Mouse (Mus musculus) neural tube, embryonic 13.5 days (tissue): ENCODE data around the gene BC005537. TPM values are rescaled to one million over a fixed set of nuclear protein-coding genes. Genes with fewer than 3 reads are reported as not detected.
A peak's percentile ranks its signal among the peaks of the same experiment; 100 is the strongest.
"Not testable (repeated sequence)": the region's sequence is repeated elsewhere in the genome, so short reads cannot be mapped to it uniquely, and the experiment has no call there.

ENCODE experiments used
- ATAC-seq: fragments of 200-750 bp; cut with Nextera tagmentation; 2 replicates; pipeline ENCODE4 v1.8.0; 2017; ENCODE audit warnings: low read depth, mild to moderate bottlenecking, moderate TSS enrichment, moderate library complexity
- H3K27ac ChIP-seq: fragments of 300-500 bp; sonication (generic); replicated peaks from 2 replicates; pipeline ENCODE4 v1.5.1; 2015; ENCODE audit warnings: moderate library complexity, mild to moderate bottlenecking, inconsistent platforms
- H3K27me3 ChIP-seq: fragments of 300-500 bp; sonication (generic); 2 replicates; pipeline ENCODE4 v1.6.1; 2015; ENCODE audit warnings: mild to moderate bottlenecking, inconsistent platforms
- H3K36me3 ChIP-seq: fragments of 300-500 bp; sonication (generic); 2 replicates; pipeline ENCODE4 v1.6.1; 2015; ENCODE audit warnings: mild to moderate bottlenecking, inconsistent platforms
- H3K4me1 ChIP-seq: fragments of 300-500 bp; sonication (generic); replicated peaks from 2 replicates; pipeline ENCODE4 v1.6.1; 2015; ENCODE audit warnings: inconsistent platforms
- H3K4me2 ChIP-seq: fragments of 300-500 bp; sonication (generic); 2 replicates; pipeline ENCODE4 v1.6.1; 2015; ENCODE audit warnings: inconsistent platforms, mild to moderate bottlenecking, moderate library complexity
- H3K4me3 ChIP-seq: fragments of 300-500 bp; sonication (generic); 2 replicates; pipeline ENCODE4 v1.5.1; 2015; ENCODE audit warnings: mild to moderate bottlenecking, inconsistent platforms
- H3K9ac ChIP-seq: fragments of 300-500 bp; sonication (generic); 2 replicates; pipeline ENCODE4 v1.6.1; 2015; ENCODE audit warnings: moderate library complexity, mild to moderate bottlenecking, inconsistent platforms
- H3K9me3 ChIP-seq: fragments of 300-500 bp; sonication (generic); 2 replicates; pipeline ENCODE4 v1.6.1; 2016; ENCODE audit warnings: inconsistent platforms
- WGBS: fragments of 180-500 bp; shearing (Covaris S2); methylation state at CpG from one replicate; pipeline ENCODE4 v1.1.7; 2015; 5-methylcytosine and 5-hydroxymethylcytosine counted together
- polyA plus RNA-seq: library from polyadenylated mRNA; unstranded; fragments of >200 nt; fragmentation: Nextera tagmentation; extraction: Ambion mirVana; gene quantifications from 2 replicates; pipeline ENCODE4 v1.2.1, GENCODE M21; 2015

The BC005537 gene
- 20.7 and 21.4 TPM in 2 replicates for polyA plus RNA-seq

GRCm38 (mm10) chr13:24801308-24801921 is at the start of gene BC005537:
TSS of gene BC005537 (plus strand) at chr13:24801657.
- Histone ChIP-seq H3K27me3 (no peaks in the 10 kb centered on the region), H3K9me3 (no peaks in the 10 kb centered on the region), H3K4me2 (peak within 1 kb of the TSS; percentile 89), H3K36me3 (peaks cover 13% of the 10 kb centered on the region), H3K9ac (peak within 1 kb of the TSS; percentile 96), H3K4me1 (peaks cover 39% of the 10 kb centered on the region), H3K27ac (peak within 1 kb of the TSS; percentile 99), H3K4me3 (peak within 1 kb of the TSS; percentile 98)
- peak; percentile 68 for ATAC-seq
- WGBS, result under 1% methylated on average over 74 of the region's 74 CpGs

- Histone ChIP-seq H3K27me3 (no peaks in the 10 kb centered on the region), H3K36me3 (peaks cover 13% of the 10 kb centered on the region), H3K4me1 (peaks cover 10% of the 10 kb centered on the region), H3K9me3 (no peaks in the 10 kb centered on the region), H3K9ac (no peak overlapping the region), H3K4me2 (no peak overlapping the region), H3K4me3 (no peak overlapping the region), H3K27ac (no peak overlapping the region)
- no peak for ATAC-seq
- WGBS, result 96% methylated on average over 3 of the region's 3 CpGs
These were observed 44.7 kb upstream of the BC005537 start for GRCm38 (mm10) chr13:24756756-24757155.

- Histone ChIP-seq H3K9me3 (no peaks in the 10 kb centered on the region), H3K4me1 (peaks cover 16% of the 10 kb centered on the region), H3K4me2 (no peak overlapping the region), H3K36me3 (peaks cover 12% of the 10 kb centered on the region), H3K9ac (no peak overlapping the region), H3K4me3 (no peak overlapping the region), H3K27me3 (no peaks in the 10 kb centered on the region), H3K27ac (no peak overlapping the region)
- 82% methylated on average over 12 of the region's 12 CpGs for WGBS
- no peak for ATAC-seq
These were observed 43.5 kb upstream of the BC005537 start for GRCm38 (mm10) chr13:24757820-24758564.

- no peak for ATAC-seq
- Histone ChIP-seq H3K9ac (no peak overlapping the region), H3K27ac (no peak overlapping the region), H3K9me3 (no peaks in the 10 kb centered on the region), H3K27me3 (no peaks in the 10 kb centered on the region), H3K36me3 (peaks cover 7% of the 10 kb centered on the region), H3K4me2 (no peak overlapping the region), H3K4me1 (peaks cover 16% of the 10 kb centered on the region), H3K4me3 (no peak overlapping the region)
- WGBS, result 92% methylated on average over 10 of the region's 10 CpGs
These were observed 42.0 kb upstream of the BC005537 start for GRCm38 (mm10) chr13:24759451-24759850.

- H3K27ac ChIP-seq, result no peak overlapping the region
- H3K4me1 ChIP-seq, result peaks cover 16% of the 10 kb centered on the region
- H3K9ac ChIP-seq, result no peak overlapping the region
- H3K9me3 ChIP-seq, result no peaks in the 10 kb centered on the region
- peak overlapping the region; percentile 69 for H3K4me2 ChIP-seq
- peak overlapping the region; percentile 96; the same call in 1 of the 2 replicates for H3K4me3 ChIP-seq
- no peak for ATAC-seq
- H3K27me3 ChIP-seq, result no peaks in the 10 kb centered on the region
- no peaks in the 10 kb centered on the region; the same call in 1 of the 2 replicates for H3K36me3 ChIP-seq
- WGBS, result 63% methylated on average over 5 of the region's 5 CpGs
These were observed 41.0 kb upstream of the BC005537 start for GRCm38 (mm10) chr13:24760351-24760870.

- WGBS, result 5% methylated on average over 10 of the region's 10 CpGs
- ATAC-seq, result no peak
- H3K9ac ChIP-seq, result peak overlapping the region; percentile 70
These were observed 40.4 kb upstream of the BC005537 start for GRCm38 (mm10) chr13:24761083-24761402.

GRCm38 (mm10) chr13:24761403-24762227 is 39.8 kb upstream of the BC005537 start, which contains the start of gene Gmnn:
TSS of gene Gmnn (minus strand) at chr13:24761923.
- Histone ChIP-seq H3K27me3 (no peaks in the 10 kb centered on the region), H3K4me1 (peaks cover 16% of the 10 kb centered on the region), H3K36me3 (no peaks in the 10 kb centered on the region), H3K4me3 (peak within 1 kb of the TSS; percentile 96), H3K27ac (peak within 1 kb of the TSS; percentile 74), H3K9me3 (no peaks in the 10 kb centered on the region), H3K4me2 (peak within 1 kb of the TSS; percentile 69), H3K9ac (peak within 1 kb of the TSS; percentile 70)
- ATAC-seq, result peak; percentile 99
- WGBS, result under 1% methylated on average over 79 of the region's 79 CpGs

More at GRCm38 (mm10) chr13:24761083-24761402, 40.4 kb upstream of the BC005537 start:
- no peaks in the 10 kb centered on the region for H3K9me3 ChIP-seq
- H3K4me3 ChIP-seq, result peak overlapping the region; percentile 96
- H3K27ac ChIP-seq, result 0 out of 2 replicates have a peak overlapping the region, but pooled peaks have one; percentile 14
- H3K27me3 ChIP-seq, result no peaks in the 10 kb centered on the region
- peak overlapping the region; percentile 69 for H3K4me2 ChIP-seq
- H3K4me1 ChIP-seq, result peaks cover 16% of the 10 kb centered on the region
- H3K36me3 ChIP-seq, result no peaks in the 10 kb centered on the region

DNA sequence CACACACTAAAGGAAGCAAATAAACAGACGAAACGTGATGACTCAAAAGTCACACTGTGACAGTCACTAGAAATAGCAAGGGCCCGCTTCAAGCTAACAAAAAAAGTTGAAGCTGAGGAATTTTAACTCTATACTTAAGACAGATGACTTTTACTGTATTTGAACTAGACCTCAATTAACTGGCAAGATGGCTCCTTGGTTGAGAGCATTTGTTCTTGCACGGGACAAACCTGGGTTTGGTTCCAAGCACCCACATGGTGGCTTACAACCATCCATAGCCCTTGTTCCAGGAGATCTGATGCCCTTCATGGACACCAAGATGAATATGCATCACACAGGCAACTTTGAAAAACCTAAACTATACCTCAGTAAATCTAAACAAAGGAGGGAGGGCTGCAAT is 39.2 kb upstream of the BC005537 start:
- Histone ChIP-seq H3K4me2 (peak overlapping the region; percentile 69), H3K9ac (peak overlapping the region; percentile 70), H3K4me3 (peak overlapping the region; percentile 96)

DNA sequence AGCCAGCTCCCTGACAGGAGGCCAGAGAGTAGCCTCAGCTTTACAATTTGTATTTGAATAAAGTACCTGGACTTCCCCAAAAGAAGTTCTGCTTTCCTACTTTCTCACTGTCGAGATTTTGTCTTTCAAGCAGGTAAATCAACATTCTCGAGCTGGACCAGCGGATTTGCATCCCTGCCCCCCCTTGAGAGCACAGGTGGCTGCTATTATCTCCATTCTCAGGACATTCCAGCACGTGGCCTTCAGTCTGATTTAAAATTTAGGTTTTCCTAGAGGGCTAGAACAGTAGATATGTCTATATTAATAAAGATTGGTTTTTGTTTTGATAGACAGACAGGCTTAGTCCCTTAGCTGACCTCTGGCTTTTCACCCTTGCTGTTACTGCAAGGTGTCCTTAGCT is 33.6 kb upstream of the BC005537 start:
- H3K9me3 ChIP-seq, H3K36me3 ChIP-seq, H3K27ac ChIP-seq, H3K9ac ChIP-seq, H3K4me2 ChIP-seq, ATAC-seq, H3K4me1 ChIP-seq, H3K27me3 ChIP-seq, H3K4me3 ChIP-seq: not testable (repeated sequence)
- 77% methylated on average over 4 of the region's 4 CpGs for WGBS

More for the DNA sequence above, 39.2 kb upstream of the BC005537 start:
- ATAC-seq, result no peak; the same call in 1 of the 2 replicates
- H3K27me3 ChIP-seq, result no peaks in the 10 kb centered on the region
- no peaks in the 10 kb centered on the region for H3K9me3 ChIP-seq
- WGBS, result 45% methylated on average over 4 of the region's 4 CpGs
- peaks cover 16% of the 10 kb centered on the region for H3K4me1 ChIP-seq
- no peaks in the 10 kb centered on the region for H3K36me3 ChIP-seq
- H3K27ac ChIP-seq, result no peak overlapping the region

GRCm38 (mm10) chr13:24771482-24771881 is 30.0 kb upstream of the BC005537 start:
- WGBS, result 92% methylated on average over 10 of the region's 10 CpGs
- not testable (repeated sequence) for H3K36me3 ChIP-seq, H3K4me1 ChIP-seq, H3K9me3 ChIP-seq, H3K27ac ChIP-seq, H3K4me3 ChIP-seq, H3K4me2 ChIP-seq, H3K9ac ChIP-seq, ATAC-seq, H3K27me3 ChIP-seq

DNA sequence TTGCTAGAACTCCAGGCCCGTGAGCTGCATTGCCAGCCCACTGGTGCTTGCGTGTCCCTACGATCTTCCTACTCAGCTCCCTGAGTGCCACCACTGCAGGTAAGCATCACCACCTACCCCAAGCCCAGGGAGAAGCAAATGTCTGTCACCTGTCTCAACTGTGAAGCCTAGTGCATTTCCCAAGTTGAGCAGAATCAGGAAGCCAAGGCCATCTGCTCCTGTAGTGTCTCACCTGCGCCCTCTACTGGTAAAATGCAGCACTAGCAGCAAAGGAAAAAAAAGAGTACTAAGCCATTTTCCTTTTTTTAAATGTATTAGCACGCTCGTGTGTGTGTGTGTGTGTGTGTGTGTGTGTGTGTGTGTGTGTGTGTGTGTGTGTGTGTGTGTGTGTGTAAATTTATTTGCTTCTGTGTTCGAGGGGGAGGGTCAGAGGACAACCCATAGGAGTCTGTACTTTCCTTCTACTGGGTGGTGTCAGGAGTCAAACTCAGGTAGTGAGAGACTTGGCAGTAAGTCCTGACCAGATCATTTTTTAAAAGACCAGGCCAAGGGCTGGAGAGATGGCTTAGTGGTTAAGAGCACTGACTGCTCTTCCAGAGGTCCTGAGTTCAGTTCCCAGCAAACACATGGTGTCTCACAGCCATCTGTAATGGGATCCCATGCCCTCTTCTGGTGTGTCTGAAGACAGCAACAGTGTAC is 25.2 kb upstream of the BC005537 start:
- ATAC-seq, result no peak
- Histone ChIP-seq H3K27me3 (no peaks in the 10 kb centered on the region), H3K4me2 (no peak overlapping the region), H3K9ac (no peak overlapping the region), H3K4me1 (no peaks in the 10 kb centered on the region), H3K4me3 (no peak overlapping the region), H3K36me3 (no peaks in the 10 kb centered on the region), H3K27ac (no peak overlapping the region), H3K9me3 (no peaks in the 10 kb centered on the region)
- 59% methylated on average over 7 of the region's 7 CpGs for WGBS
